Mouse (Mus musculus) urinary bladder, adult 18-20 months (tissue): ENCODE results near the gene Gtf2a1.
"Not testable (repeated sequence)": the region's sequence is repeated elsewhere in the genome, so short reads cannot be mapped to it uniquely, and the experiment has no call there.

Source experiments
- DNase-seq, 2 experiments: peaks; one replicate each; pipeline ENCODE4 v3.0.0; 2022; ENCODE audit warnings: low spot score in 2 of 2, mixed read lengths in 2 of 2

Gtf2a1 gene

GRCm38 (mm10) chr12:91581204-91582070 is 8.8 kb downstream of the Gtf2a1 start:
- no peak for DNase-seq

DNA sequence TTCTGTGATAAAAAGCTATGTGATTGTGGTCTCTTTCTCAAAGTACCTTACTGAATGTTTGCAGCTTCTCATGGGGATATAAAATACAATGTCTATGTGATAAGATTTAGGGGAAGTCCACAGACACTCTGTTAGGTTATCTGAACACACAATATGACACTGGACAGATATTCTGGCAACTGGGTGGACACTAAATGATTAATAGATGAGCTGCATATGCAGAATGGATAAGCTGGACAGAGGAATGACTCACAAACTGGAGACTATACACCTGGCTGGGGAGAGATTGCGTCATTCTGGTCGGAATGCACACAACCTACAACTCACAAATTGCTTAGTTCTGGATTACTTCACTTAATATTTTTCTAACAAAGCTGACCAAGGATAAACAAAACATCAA is 10.6 kb downstream of the Gtf2a1 start:
- DNase-seq = no peak

- DNase-seq = no peak
These were observed 18.6 kb downstream of the Gtf2a1 start for GRCm38 (mm10) chr12:91571708-91572107.

GRCm38 (mm10) chr12:91569255-91569654 is 21.0 kb downstream of the Gtf2a1 start:
- no peak for DNase-seq

DNA sequence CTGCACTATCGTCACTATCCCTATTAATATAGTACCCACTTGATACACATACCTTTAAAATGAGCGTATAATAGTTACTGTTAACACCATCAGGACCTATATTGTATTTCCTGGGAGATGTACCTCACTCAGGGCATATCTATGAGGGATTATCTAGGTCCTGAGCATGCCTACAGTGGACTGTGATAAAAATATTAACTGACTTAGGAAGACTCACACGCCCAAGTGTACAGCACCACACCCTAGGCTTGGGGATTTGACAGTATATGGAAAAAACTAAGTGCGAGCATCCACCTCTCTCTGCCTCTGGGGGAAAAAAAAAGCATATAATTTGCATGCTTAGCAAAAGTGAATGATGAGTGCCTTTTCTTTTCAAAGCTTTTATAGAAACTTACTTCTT is 23.1 kb downstream of the Gtf2a1 start:
- DNase-seq = no peak

DNA sequence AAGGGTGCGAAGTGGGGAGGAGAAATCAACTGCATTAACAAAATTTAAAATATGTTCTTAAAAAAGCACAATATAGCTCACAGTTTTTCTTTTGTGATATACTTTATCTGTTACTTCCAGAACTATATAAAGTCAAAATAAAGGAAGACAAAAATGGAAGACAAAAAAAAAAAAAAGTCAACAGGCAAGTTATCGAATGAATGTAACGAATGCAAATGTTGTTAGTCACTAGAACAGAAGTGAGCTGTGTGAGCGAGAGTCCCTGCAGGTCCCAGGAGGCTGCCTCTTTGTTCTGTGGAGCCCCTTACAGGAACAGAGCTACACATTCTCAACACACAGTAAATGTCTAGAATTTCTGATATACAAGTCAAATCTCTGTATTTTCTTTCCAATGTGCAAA is 32.1 kb downstream of the Gtf2a1 start:
- DNase-seq = not testable (repeated sequence)

GRCm38 (mm10) chr12:91557358-91558005 is 32.8 kb downstream of the Gtf2a1 start:
- not testable (repeated sequence) for DNase-seq

GRCm38 (mm10) chr12:91551773-91552526 is 38.3 kb downstream of the Gtf2a1 start:
- DNase-seq = peak; percentile 16 to 20

GRCm38 (mm10) chr12:91549471-91549870 is 40.8 kb downstream of the Gtf2a1 start:
- no peak for DNase-seq

DNA sequence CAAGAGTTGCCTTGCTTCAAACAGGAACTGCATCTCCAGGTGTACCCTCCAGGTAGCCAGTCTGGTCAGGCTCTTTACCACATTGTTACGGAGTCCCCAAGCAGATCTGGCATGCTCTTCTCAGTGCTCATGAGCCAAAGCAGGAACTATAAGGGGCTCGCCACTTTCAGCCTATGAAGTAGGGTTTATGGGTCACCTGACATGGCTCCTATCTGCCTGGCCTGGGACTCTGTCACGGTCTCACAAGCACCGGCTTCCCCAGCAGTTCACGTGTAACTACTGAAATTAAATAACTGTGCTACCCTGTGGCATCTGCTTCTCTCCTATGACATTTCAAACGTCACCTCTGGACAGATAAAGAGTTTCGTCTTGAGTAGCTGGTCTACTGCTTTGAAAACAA is 50.1 kb downstream of the Gtf2a1 start:
- DNase-seq = no peak

DNA sequence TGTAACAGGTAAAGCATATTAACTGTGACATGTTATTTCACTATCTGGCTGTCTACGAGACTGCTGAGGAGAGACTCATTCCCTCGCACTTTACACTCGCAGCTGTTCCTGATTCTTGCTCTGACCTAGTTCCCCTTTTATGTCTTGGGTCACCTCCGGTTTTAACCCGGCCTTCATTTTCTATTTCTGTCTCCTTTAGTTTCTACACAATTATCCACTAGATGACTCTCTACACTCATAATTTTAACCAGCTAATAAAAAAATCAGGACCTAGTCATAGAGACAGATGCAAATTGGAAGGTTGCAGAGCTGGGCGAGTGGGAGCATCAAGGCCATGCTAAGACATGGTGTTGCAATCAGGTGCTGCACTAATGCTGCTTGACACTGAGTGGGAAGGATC is 55.8 kb downstream of the Gtf2a1 start:
- DNase-seq = no peak

GRCm38 (mm10) chr12:91523626-91524025 is 66.7 kb downstream of the Gtf2a1 start:
- no peak for DNase-seq

- DNase-seq = no peak
These were observed 72.5 kb downstream of the Gtf2a1 start for GRCm38 (mm10) chr12:91517808-91518207.

- DNase-seq = no peak
These were observed 76.3 kb downstream of the Gtf2a1 start for GRCm38 (mm10) chr12:91513980-91514379.

DNA sequence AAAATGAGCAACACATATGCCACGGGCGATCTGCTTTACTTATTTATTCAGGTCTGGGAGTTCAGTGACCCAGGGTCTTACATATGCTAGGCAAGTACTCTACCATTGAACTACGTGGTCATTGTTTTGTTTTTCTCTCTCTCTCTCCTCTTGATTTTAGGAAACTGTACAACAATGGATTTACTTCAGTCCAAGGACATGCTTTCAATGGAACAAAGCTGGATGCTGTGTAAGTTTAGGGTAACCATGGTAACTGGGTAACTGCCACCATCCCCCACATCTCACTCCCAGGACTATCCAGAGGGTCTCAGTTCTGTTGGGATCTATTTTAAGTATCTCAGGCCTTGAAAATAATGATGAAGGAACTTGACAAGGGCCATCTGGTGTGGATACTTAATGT is 78.5 kb downstream of the Gtf2a1 start:
- DNase-seq = no peak
